8 mouse cellular contexts compared by ENCODE assay signal in the genomic region with DNA sequence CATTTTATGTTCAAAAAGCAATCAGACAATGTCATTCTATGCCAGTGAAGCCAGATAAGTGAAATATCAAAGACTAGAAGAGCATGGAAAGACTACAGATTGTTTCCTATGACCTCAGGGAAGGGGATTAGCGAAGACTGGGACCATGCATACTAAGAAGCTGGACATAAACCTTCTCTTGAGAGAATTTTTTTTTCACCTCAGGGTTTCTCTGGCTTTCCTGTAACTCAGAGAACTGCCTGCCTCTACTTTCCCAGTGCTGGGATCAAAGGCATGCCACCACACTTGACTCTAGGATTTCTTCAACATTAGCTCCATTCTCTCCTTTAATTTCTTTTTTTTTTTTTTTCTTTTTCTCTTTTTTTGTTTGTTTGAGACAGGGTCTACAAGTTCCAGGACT. TPM values are rescaled to one million over a fixed set of nuclear protein-coding genes. Genes with fewer than 3 reads are reported as not detected.
DNase-seq lines count a peak whose midpoint lies in the region; ATAC-seq and TF ChIP-seq lines count a peak whose summit lies in the region.

No protein-coding gene starts in this region.

- H3K27me3 ChIP-seq in heart, embryonic 14.5 days (ENCODE audit: control insufficient read depth, insufficient read depth, low read length) = no peaks in the 10 kb centered on the region
- H3K27me3 ChIP-seq in MEL (ENCODE audit: control insufficient read depth in 1 of 2, insufficient read depth in 2 of 2, low read length in 2 of 2) = no peaks in the 10 kb centered on the region; a peak in 1 of 4 replicates
- no peaks in the 10 kb centered on the region for H3K27me3 ChIP-seq in hindbrain, embryonic 10.5 days (ENCODE audit: insufficient read depth, poor library complexity, severe bottlenecking)

- no peak for TF ChIP-seq CTCF in MEL (IDR thresholded peaks at IDR 0.05 in 2 of 3, conservative IDR thresholded peaks at IDR 0.05 in 1 of 3; ENCODE audit: control insufficient read depth in 1 of 3, insufficient read depth in 1 of 3, low read depth in 2 of 3, low read length in 3 of 3, poor library complexity in 1 of 3, severe bottlenecking in 1 of 3)

- H3K4me1 ChIP-seq in heart, embryonic 14.5 days (ENCODE audit: control insufficient read depth in 2 of 2, insufficient read depth in 2 of 2, low read length in 2 of 2) = peaks cover 2 to 10% of the 10 kb centered on the region in 2 experiments
- peaks cover 5 to 12% of the 10 kb centered on the region in 2 experiments for H3K4me1 ChIP-seq in MEL (ENCODE audit: control insufficient read depth in 1 of 2, insufficient read depth in 2 of 2, low read length in 2 of 2)
- peaks cover 17% of the 10 kb centered on the region for H3K4me1 ChIP-seq in hindbrain, embryonic 10.5 days (replicated peaks)

- no peak for ATAC-seq in heart, embryonic 14.5 days (ENCODE audit: insufficient number of reproducible peaks, insufficient read depth, low FRiP score, low read depth)

- no peak for TF ChIP-seq EP300 in MEL (IDR thresholded peaks at IDR 0.05; ENCODE audit: low read depth in 1 of 2, low read length in 2 of 2)

- WGBS in heart, embryonic 14.5 days = 93% methylated on average over 1 of the region's 1 CpGs
- WGBS in hindbrain, embryonic 10.5 days = 86% methylated on average over 1 of the region's 1 CpGs
- WGBS in macrophage (ENCODE audit: missing documents) = 90% methylated on average over 1 of the region's 1 CpGs

- H3K4me2 ChIP-seq in heart, embryonic 14.5 days (ENCODE audit: low read length) = peak overlapping the region; percentile 81

- intact Hi-C loops in gastrocnemius, postnatal 14 days (cut with DNase I; ENCODE audit: low total_unique reads) = no loop called here

- H3K79me2 ChIP-seq in MEL (ENCODE audit: control insufficient read depth, insufficient read depth, low read length, poor library complexity) (peaks cover 23% of the 10 kb centered on the region), macrophage (ENCODE audit: inconsistent target) (peaks cover 26% of the 10 kb centered on the region)

- H3K9ac ChIP-seq in heart, embryonic 14.5 days (ENCODE audit: low read length) = peak overlapping the region; percentile 84; the same call in 1 of the 2 replicates
- peak overlapping the region; percentile 100 for H3K9ac ChIP-seq in MEL (ENCODE audit: control insufficient read depth, low read depth, low read length, poor library complexity, severe bottlenecking)

- TF ChIP-seq RAD21 in MEL (IDR thresholded peaks at IDR 0.05; ENCODE audit: low read depth, low read length) = no peak

- no peaks in the 10 kb centered on the region for H3K9me3 ChIP-seq in heart, embryonic 14.5 days (ENCODE audit: control insufficient read depth, low read length)
- no peaks in the 10 kb centered on the region for H3K9me3 ChIP-seq in MEL (replicated peaks; ENCODE audit: insufficient read depth, low read length)
- no peaks in the 10 kb centered on the region for H3K9me3 ChIP-seq in hindbrain, embryonic 10.5 days

- no peak for DNase-seq in heart, adult 8-10 months (ENCODE audit: low spot score)
- DNase-seq in MEL (ENCODE audit: low read depth, low spot score) = no peak
- DNase-seq in hindbrain, embryonic 10.5 days (ENCODE audit: low spot score) = no peak
- DNase-seq in adrenal gland, postnatal 10 days = no peak
- DNase-seq in gastrocnemius, postnatal 14 days = no peak
- no peak for DNase-seq in ovary, postnatal 36 days (ENCODE audit: low spot score)

- 0 out of 4 replicates have a peak overlapping the region, but pooled peaks of 1 of the 2 experiments have one; percentile 90 for H3K4me3 ChIP-seq in heart, embryonic 14.5 days (ENCODE audit: control insufficient read depth in 1 of 2, insufficient read depth in 1 of 2, low read depth in 1 of 2, low read length in 2 of 2)
- peak overlapping the region in 1 of 2 experiments; percentile 63; a peak in 1 of 4 replicates for H3K4me3 ChIP-seq in MEL (ENCODE audit: control insufficient read depth in 1 of 2, insufficient read depth in 1 of 2, low read depth in 2 of 2, low read length in 2 of 2)
- peak overlapping the region; percentile 89 for H3K4me3 ChIP-seq in hindbrain, embryonic 10.5 days
- H3K4me3 ChIP-seq in macrophage (ENCODE audit: inconsistent target) = peak overlapping the region; percentile 19; the same call in 1 of the 2 replicates

- no peak for TF ChIP-seq POLR2A in MEL (IDR thresholded peaks at IDR 0.05; ENCODE audit: control insufficient read depth in 1 of 2, insufficient read depth in 1 of 2, low read depth in 1 of 2, low read length in 2 of 2, poor library complexity in 1 of 2)

- no peaks in the 10 kb centered on the region for H3K36me3 ChIP-seq in heart, embryonic 14.5 days (ENCODE audit: control insufficient read depth, insufficient read depth, low read length)
- H3K36me3 ChIP-seq in MEL (ENCODE audit: control insufficient read depth in 1 of 2, insufficient read depth in 2 of 2, low read length in 2 of 2) = peaks cover 3 to 20% of the 10 kb centered on the region in 2 experiments; a peak in 3 of 4 replicates
- peaks cover 4% of the 10 kb centered on the region for H3K36me3 ChIP-seq in hindbrain, embryonic 10.5 days
- no peaks in the 10 kb centered on the region for H3K36me3 ChIP-seq in macrophage (ENCODE audit: inconsistent target)

- H3K27ac ChIP-seq in heart, embryonic 14.5 days (replicated peaks in 1 of 2; ENCODE audit: control insufficient read depth in 1 of 2, insufficient read depth in 1 of 2, low read depth in 2 of 2, low read length in 2 of 2) = peak overlapping the region; percentile 93 to 98; a peak in 3 of 4 replicates
- H3K27ac ChIP-seq in MEL (ENCODE audit: control insufficient read depth, low read depth, low read length) (peak overlapping the region; percentile 100), macrophage (peak overlapping the region; percentile 98)
- peak overlapping the region; percentile 100 for H3K27ac ChIP-seq in hindbrain, embryonic 10.5 days

TF ChIP-seq in MEL, 35 proteins besides CTCF, POLR2A, EP300 and RAD21:
- no peak for TF ChIP-seq ETS1 (IDR thresholded peaks at IDR 0.05; ENCODE audit: low read depth, low read length)
- no peak for TF ChIP-seq RCOR1 (IDR thresholded peaks at IDR 0.05; ENCODE audit: low read depth, low read length)
- no peak for TF ChIP-seq CHD1 (IDR thresholded peaks at IDR 0.05; ENCODE audit: low read depth, low read length)
- TF ChIP-seq ZC3H11A (IDR thresholded peaks at IDR 0.05; ENCODE audit: low read depth, low read length) = no peak
- no peak for TF ChIP-seq E2F4 (IDR thresholded peaks at IDR 0.05; ENCODE audit: borderline replicate concordance, low read depth, low read length)
- TF ChIP-seq NRF1 (IDR thresholded peaks at IDR 0.05; ENCODE audit: insufficient read depth, low read depth, low read length, poor library complexity, severe bottlenecking) = no peak
- TF ChIP-seq KAT2A (conservative IDR thresholded peaks at IDR 0.05; ENCODE audit: low read depth, low read length) = no peak
- no peak for TF ChIP-seq BHLHE40 (IDR thresholded peaks at IDR 0.05; ENCODE audit: borderline replicate concordance, low read depth, low read length)
- no peak for TF ChIP-seq ELF1 (IDR thresholded peaks at IDR 0.05; ENCODE audit: low read depth, low read length)
- TF ChIP-seq POLR2AphosphoS2 (IDR thresholded peaks at IDR 0.05; ENCODE audit: low read length) = no peak
- TF ChIP-seq SMC3 (IDR thresholded peaks at IDR 0.05; ENCODE audit: low read depth, low read length) = no peak
- no peak for TF ChIP-seq MAZ (IDR thresholded peaks at IDR 0.05; ENCODE audit: low read depth, low read length)
- no peak for TF ChIP-seq ZMIZ1 (IDR thresholded peaks at IDR 0.05; ENCODE audit: low read depth, low read length)

RNA-seq across cellular contexts. Expression of gene Gtf2a1, which starts 0.9 kb away (rescaled TPM):
- 24.7 and 25.2 TPM in 2 replicates for polyA plus RNA-seq in heart, embryonic 14.5 days (2014; fragmentation: Nextera tagmentation; extraction: Ambion mirVana)
- 10 to 100 TPM; 24.5 to 31.5 (median 28.2) TPM for total RNA-seq in heart, adult 8-10 months (2022)
- total RNA-seq in MEL (2012; rRNA removed) = 15.3 and 18.8 TPM in 2 replicates
- polyA plus RNA-seq in MEL (2012; ENCODE audit: insufficient read depth in 1 of 2, insufficient read length in 2 of 2, low read depth in 1 of 2, low replicate concordance in 2 of 2, missing spikeins in 1 of 2) (10 to 100 TPM in 1 of 2 experiments, not detected in 1; 14.3 TPM), macrophage (2018) (25.3 to 34.3 TPM (median 28.7 TPM) in 3 replicates)
- polyA plus RNA-seq in hindbrain, embryonic 10.5 days (2016; fragmentation: Nextera tagmentation; extraction: Ambion mirVana) = 61.5 and 62.8 TPM in 2 replicates
- 100 to 1,000 TPM in 12 of 26 experiments, 10 to 100 TPM in 14; 50.2 to 185 (median 97.3) TPM for total RNA-seq in macrophage (2018; cell fraction: chromatin; rRNA removed)
- 10 to 100 TPM; 53.8 to 87.8 (median 73.5) TPM for total RNA-seq in macrophage (2018; cell fraction: cytosol; rRNA removed)
- 100 to 1,000 TPM in 2 of 26 experiments, 10 to 100 TPM in 24; 53.2 to 115 (median 85.2) TPM for total RNA-seq in macrophage (2018; cell fraction: nucleus; rRNA removed)
- total RNA-seq in adrenal gland, postnatal 10 days (2021) = 10 to 100 TPM; 39.9 to 41.9 TPM
- total RNA-seq in gastrocnemius, postnatal 14 days (2021) = 10 to 100 TPM; 19.1 to 20.2 TPM
